Mouse (Mus musculus): Measurements from ENCODE around the gene Kif11. TPM values are rescaled to one million over a fixed set of nuclear protein-coding genes. Genes with fewer than 3 reads are reported as not detected.

Gene Kif11
- polyA plus RNA-seq, 1 experiment from 2014 or later, result 30.2 TPM

Other genes with a start within 250 kb of the Kif11 start
- gene March5, start 168.9 kb upstream of the Kif11 start, polyA plus RNA-seq (2015; fragmentation: Nextera tagmentation; extraction: Ambion mirVana), result 111 and 130 TPM in 2 replicates
- 7.0 and 9.8 TPM in 2 replicates for gene Cpeb3, start 167.8 kb upstream of the Kif11 start, polyA plus RNA-seq (2015; fragmentation: Nextera tagmentation; extraction: Ambion mirVana)
- gene Ide, start 38.6 kb upstream of the Kif11 start, polyA plus RNA-seq (2015; fragmentation: Nextera tagmentation; extraction: Ambion mirVana), result 31.9 and 36.4 TPM in 2 replicates
- gene Hhex, start 58.4 kb downstream of the Kif11 start, polyA plus RNA-seq (2015; fragmentation: Nextera tagmentation; extraction: Ambion mirVana), result 3.3 and 5.1 TPM in 2 replicates
- gene Exoc6, start 174.0 kb downstream of the Kif11 start, polyA plus RNA-seq (2015; fragmentation: Nextera tagmentation; extraction: Ambion mirVana), result 28.3 and 30.1 TPM in 2 replicates